Mouse (Mus musculus) myocyte (in vitro differentiated cells): ENCODE measurements around the gene Gm28038. TPM values are rescaled to one million over a fixed set of nuclear protein-coding genes. Genes with fewer than 3 reads are reported as not detected.

Experiments
- H3K27me3 ChIP-seq: one replicate; pipeline ENCODE4 v1.6.1; 2011; ENCODE audit not compliant: control insufficient read depth, insufficient read depth, insufficient read length
- H3K36me3 ChIP-seq: one replicate; pipeline ENCODE4 v1.6.1; 2011; ENCODE audit not compliant: control insufficient read depth, insufficient read depth
- H3K4me2 ChIP-seq: one replicate; pipeline ENCODE4 v1.6.1; 2011; ENCODE audit warnings: low read depth, control low read depth
- H3K4me3 ChIP-seq: one replicate; pipeline ENCODE4 v1.5.1; 2011; ENCODE audit warnings: mild to moderate bottlenecking, control low read depth, moderate library complexity
- H3K79me2 ChIP-seq: one replicate; pipeline ENCODE4 v1.6.1; 2011; ENCODE audit not compliant: control insufficient read depth, insufficient read depth
- H3ac ChIP-seq: one replicate; pipeline ENCODE4 v1.6.1; 2011; ENCODE audit not compliant: control insufficient read depth, insufficient read length
- CEBPB ChIP-seq: IDR thresholded peaks from 2 replicates; pipeline ENCODE4 v1.6.1; 2011; ENCODE audit warnings: mild to moderate bottlenecking, moderate library complexity; ENCODE audit not compliant: poor library complexity, insufficient read depth, severe bottlenecking
- E2F4 ChIP-seq: IDR thresholded peaks from one replicate; pipeline ENCODE4 v1.6.1; 2011; ENCODE audit warnings: mild to moderate bottlenecking, control low read depth, moderate library complexity; ENCODE audit not compliant: insufficient read depth
- MAX ChIP-seq: IDR thresholded peaks from one replicate; pipeline ENCODE4 v1.6.1; 2011; ENCODE audit warnings: low read depth, mild to moderate bottlenecking, control low read depth
- MYOD1 ChIP-seq, 3 experiments: IDR thresholded peaks; one replicate each; pipeline ENCODE4 v1.6.1; 2011; ENCODE audit warnings: control low read depth in 2 of 3, low read depth in 2 of 3, mild to moderate bottlenecking in 2 of 3, moderate library complexity in 1 of 3; ENCODE audit not compliant: insufficient read length in 2 of 3, control insufficient read depth in 1 of 3
- MYOG ChIP-seq, 3 experiments: IDR thresholded peaks; one replicate each; pipeline ENCODE4 v1.6.1; 2011; ENCODE audit warnings: control low read depth in 2 of 3, low read depth in 2 of 3, mild to moderate bottlenecking in 2 of 3; ENCODE audit not compliant: insufficient read length in 2 of 3, control insufficient read depth in 1 of 3, insufficient read depth in 1 of 3
- POLR2A ChIP-seq: IDR thresholded peaks from one replicate; pipeline ENCODE4 v1.6.1; 2011; ENCODE audit warnings: low read depth, mild to moderate bottlenecking, control low read depth, moderate library complexity; ENCODE audit not compliant: insufficient read length
- POLR2AphosphoS2 ChIP-seq: IDR thresholded peaks from one replicate; pipeline ENCODE4 v1.6.1; 2011; ENCODE audit warnings: low read depth, control low read depth; ENCODE audit not compliant: insufficient read length
- REST ChIP-seq: IDR thresholded peaks from one replicate; pipeline ENCODE4 v1.6.1; 2011; ENCODE audit warnings: mild to moderate bottlenecking, control low read depth, moderate library complexity; ENCODE audit not compliant: insufficient read depth, insufficient read length
- SRF ChIP-seq: IDR thresholded peaks from one replicate; pipeline ENCODE4 v1.6.1; 2011; ENCODE audit warnings: low read depth; ENCODE audit not compliant: control insufficient read depth, insufficient read length
- TCF12 ChIP-seq: IDR thresholded peaks from one replicate; pipeline ENCODE4 v1.6.1; 2011; ENCODE audit warnings: mild to moderate bottlenecking, control low read depth; ENCODE audit not compliant: poor library complexity, insufficient read depth, severe bottlenecking
- TCF3 ChIP-seq: IDR thresholded peaks from one replicate; pipeline ENCODE4 v1.6.1; 2011; ENCODE audit warnings: low read depth, control low read depth; ENCODE audit not compliant: insufficient read length
- USF1 ChIP-seq: IDR thresholded peaks from one replicate; pipeline ENCODE4 v1.6.1; 2011; ENCODE audit warnings: low read depth, mild to moderate bottlenecking, control low read depth, moderate library complexity
- polyA plus RNA-seq: library from polyadenylated mRNA; unstranded; fragments of >200 nt; fragmentation: generic; extraction: Trizol; gene quantifications from one replicate; pipeline ENCODE4 v1.2.1, GENCODE M21; 2012; ENCODE audit warnings: missing spikeins

The Gm28038 gene
- polyA plus RNA-seq, 1 experiment: not detected

GRCm38 (mm10) chr2:30299525-30299924 lies 18.7 kb downstream of the Gm28038 start:
- no peak overlapping the region for H3K4me2 ChIP-seq
- no peak for TF ChIP-seq MYOG (IDR thresholded peaks at IDR 0.05; ENCODE audit: control insufficient read depth in 1 of 3, insufficient read depth in 1 of 3, insufficient read length in 2 of 3, low read depth in 2 of 3)
- TF ChIP-seq MAX: no peak
- peaks cover 56% of the 10 kb centered on the region for H3K36me3 ChIP-seq
- no peaks in the 10 kb centered on the region for H3K27me3 ChIP-seq
- no peaks in the 10 kb centered on the region for H3K79me2 ChIP-seq
- no peak overlapping the region for H3ac ChIP-seq
- no peak overlapping the region for H3K4me3 ChIP-seq

DNA sequence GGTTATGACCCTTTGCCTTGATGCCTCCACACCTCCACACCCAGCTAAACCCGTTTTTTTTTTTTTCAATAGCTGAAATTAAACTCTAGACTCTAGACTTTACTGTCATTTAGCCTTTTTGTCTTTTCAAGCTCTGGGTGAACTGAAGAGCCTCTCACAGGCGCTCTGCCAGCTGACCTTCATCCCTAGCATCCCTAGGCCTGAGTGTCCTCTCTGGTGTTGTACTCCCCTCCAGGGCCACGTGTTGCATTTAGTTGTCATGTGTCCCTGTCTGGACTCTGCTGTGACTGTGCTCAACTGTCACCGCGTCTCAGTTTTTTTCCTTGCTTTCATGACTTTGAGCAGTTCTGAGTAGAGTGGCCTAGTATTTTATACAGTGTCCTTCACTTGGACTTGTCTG lies 19.1 kb downstream of the Gm28038 start:
- Histone ChIP-seq H3K36me3 (peaks cover 57% of the 10 kb centered on the region), H3K4me2 (no peak overlapping the region), H3ac (no peak overlapping the region), H3K79me2 (no peaks in the 10 kb centered on the region), H3K27me3 (no peaks in the 10 kb centered on the region), H3K4me3 (no peak overlapping the region)
- TF ChIP-seq TCF12: no peak
- TF ChIP-seq REST: no peak
- no peak for TF ChIP-seq MYOD1 (IDR thresholded peaks at IDR 0.05; ENCODE audit: control insufficient read depth in 1 of 3, insufficient read length in 2 of 3, low read depth in 2 of 3)
- TF ChIP-seq CEBPB: no peak
- no peak for TF ChIP-seq E2F4
- no peak for TF ChIP-seq POLR2A
- no peak for TF ChIP-seq MYOG (IDR thresholded peaks at IDR 0.05; ENCODE audit: control insufficient read depth in 1 of 3, insufficient read depth in 1 of 3, insufficient read length in 2 of 3, low read depth in 2 of 3)
- no peak for TF ChIP-seq TCF3
- TF ChIP-seq USF1: no peak
- no peak for TF ChIP-seq MAX
- TF ChIP-seq SRF: no peak
- no peak for TF ChIP-seq POLR2AphosphoS2

GRCm38 (mm10) chr2:30306087-30306486 lies 25.2 kb downstream of the Gm28038 start:
- TF ChIP-seq POLR2AphosphoS2 (no peak), REST (no peak), MAX (no peak), USF1 (no peak), SRF (no peak), TCF12 (no peak), E2F4 (no peak), CEBPB (no peak), POLR2A (no peak), TCF3 (no peak), MYOD1 (IDR thresholded peaks at IDR 0.05; ENCODE audit: control insufficient read depth in 1 of 3, insufficient read length in 2 of 3, low read depth in 2 of 3) (no peak), MYOG (IDR thresholded peaks at IDR 0.05; ENCODE audit: control insufficient read depth in 1 of 3, insufficient read depth in 1 of 3, insufficient read length in 2 of 3, low read depth in 2 of 3) (no peak)
- Histone ChIP-seq H3K4me3 (no peak overlapping the region), H3K36me3 (peaks cover 62% of the 10 kb centered on the region), H3K4me2 (no peak overlapping the region), H3K79me2 (no peaks in the 10 kb centered on the region), H3K27me3 (no peaks in the 10 kb centered on the region), H3ac (no peak overlapping the region)

DNA sequence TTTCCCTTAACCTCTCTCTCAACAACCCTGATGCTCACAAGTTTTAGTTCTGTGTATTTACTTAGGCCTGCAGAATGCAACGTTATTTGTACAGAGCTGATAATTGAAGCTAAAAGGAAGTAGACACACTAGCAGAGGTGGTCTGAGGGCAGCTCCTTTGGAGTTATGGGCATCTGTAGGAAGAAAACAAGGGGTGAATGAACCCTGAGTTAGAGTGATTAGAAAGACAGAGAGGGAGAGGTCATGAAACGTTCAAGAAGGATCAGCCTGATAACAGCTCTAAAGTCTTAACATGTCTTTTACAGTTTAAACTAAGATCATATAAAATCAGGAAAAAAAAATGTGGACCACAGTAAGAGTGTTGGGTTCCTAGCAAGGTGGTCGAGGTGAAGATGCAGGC lies 28.5 kb downstream of the Gm28038 start:
- H3K36me3 ChIP-seq: peaks cover 51% of the 10 kb centered on the region
- TF ChIP-seq E2F4: no peak
- TF ChIP-seq CEBPB: no peak
- no peak for TF ChIP-seq POLR2A
- no peak for TF ChIP-seq POLR2AphosphoS2
- no peak for TF ChIP-seq MYOG (IDR thresholded peaks at IDR 0.05; ENCODE audit: control insufficient read depth in 1 of 3, insufficient read depth in 1 of 3, insufficient read length in 2 of 3, low read depth in 2 of 3)
- no peak for TF ChIP-seq REST
- no peak for TF ChIP-seq MAX
- no peak for TF ChIP-seq MYOD1 (IDR thresholded peaks at IDR 0.05; ENCODE audit: control insufficient read depth in 1 of 3, insufficient read length in 2 of 3, low read depth in 2 of 3)
- TF ChIP-seq USF1: no peak
- no peak for TF ChIP-seq SRF
- no peak for TF ChIP-seq TCF12
- no peak for TF ChIP-seq TCF3
- no peak overlapping the region for H3K4me2 ChIP-seq
- no peaks in the 10 kb centered on the region for H3K27me3 ChIP-seq
- no peak overlapping the region for H3ac ChIP-seq
- no peak overlapping the region for H3K4me3 ChIP-seq
- H3K79me2 ChIP-seq: no peaks in the 10 kb centered on the region

DNA sequence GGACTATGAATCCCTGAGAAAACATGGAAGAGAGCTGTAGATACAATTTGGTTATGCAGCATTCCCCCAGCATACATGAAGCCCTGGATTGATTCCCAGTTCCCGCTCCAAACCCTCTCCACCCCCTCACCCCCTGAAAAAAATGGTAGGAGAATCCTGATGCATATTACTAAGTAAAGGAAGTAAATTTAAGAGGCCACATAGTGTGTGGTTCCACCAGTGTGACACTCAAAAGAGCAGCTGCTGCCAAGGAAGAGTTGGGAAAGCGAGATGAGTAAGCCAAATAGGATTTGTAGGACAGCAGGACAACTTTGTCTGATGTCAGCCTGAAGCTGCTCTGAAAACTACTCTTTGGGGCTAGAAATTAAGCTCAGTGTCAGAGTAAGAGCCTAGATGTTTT lies 30.6 kb downstream of the Gm28038 start:
- Histone ChIP-seq H3ac (no peak overlapping the region), H3K36me3 (peaks cover 56% of the 10 kb centered on the region), H3K27me3 (no peaks in the 10 kb centered on the region), H3K4me3 (no peak overlapping the region), H3K79me2 (no peaks in the 10 kb centered on the region), H3K4me2 (no peak overlapping the region)
- TF ChIP-seq POLR2A (no peak), MAX (no peak), TCF3 (no peak), TCF12 (no peak), CEBPB (no peak), USF1 (no peak), SRF (no peak), MYOG (IDR thresholded peaks at IDR 0.05; ENCODE audit: control insufficient read depth in 1 of 3, insufficient read depth in 1 of 3, insufficient read length in 2 of 3, low read depth in 2 of 3) (no peak), MYOD1 (IDR thresholded peaks at IDR 0.05; ENCODE audit: control insufficient read depth in 1 of 3, insufficient read length in 2 of 3, low read depth in 2 of 3) (no peak), E2F4 (no peak), POLR2AphosphoS2 (no peak)
